Mouse (Mus musculus) cortical plate, adult 2 months (tissue): ENCODE measurements around the gene Smim1.

Source experiments
- CTCF ChIP-seq: fragments of 200-500 bp; IDR thresholded peaks from 2 replicates; pipeline ENCODE4 v1.5.1; 2011; ENCODE audit warnings: mild to moderate bottlenecking, control low read depth, low read length; ENCODE audit not compliant: insufficient read depth; ENCODE audit errors: extremely low read depth
- POLR2A ChIP-seq: fragments of 200-500 bp; IDR thresholded peaks from 2 replicates; pipeline ENCODE4 v1.6.1; 2011; ENCODE audit warnings: mild to moderate bottlenecking, low read length, control low read depth; ENCODE audit not compliant: insufficient read depth; ENCODE audit errors: extremely low read depth

GRCm38 (mm10) chr4:154037123-154037522, 11.1 kb upstream of the Smim1 start:
- TF ChIP-seq CTCF (no peak), POLR2A (no peak)
